Mouse (Mus musculus) liver, embryonic 11.5 days (tissue): Measurements from ENCODE around the gene Sars2. TPM values are rescaled to one million over a fixed set of nuclear protein-coding genes. Genes with fewer than 3 reads are reported as not detected.

ENCODE experiments used
- ATAC-seq: fragments of 200-750 bp; cut with Nextera tagmentation; replicated peaks from 2 replicates; pipeline ENCODE4 v1.8.0; 2017; ENCODE audit warnings: moderate number of reproducible peaks, mild to moderate bottlenecking, moderate TSS enrichment, moderate library complexity; ENCODE audit not compliant: low FRiP score
- DNase-seq: peaks from one replicate; pipeline ENCODE4 v3.0.0-alpha.2; 2017; ENCODE audit warnings: low spot score
- H3K27ac ChIP-seq: fragments of 300-500 bp; sonication (generic); 2 replicates; pipeline ENCODE4 v1.5.1; 2014; ENCODE audit warnings: mild to moderate bottlenecking, low read depth, low read length, control low read depth
- H3K27me3 ChIP-seq: fragments of 300-500 bp; sonication (generic); replicated peaks from 2 replicates; pipeline ENCODE4 v1.6.1; 2014; ENCODE audit warnings: low read length, mixed read lengths; ENCODE audit not compliant: control insufficient read depth, insufficient read depth
- H3K36me3 ChIP-seq: fragments of 300-500 bp; sonication (generic); 2 replicates; pipeline ENCODE4 v1.6.1; 2014; ENCODE audit warnings: mild to moderate bottlenecking, low read length, moderate library complexity, mixed read lengths; ENCODE audit not compliant: control insufficient read depth, insufficient read depth
- H3K4me1 ChIP-seq: fragments of 300-500 bp; sonication (generic); replicated peaks from 2 replicates; pipeline ENCODE4 v1.6.1; 2014; ENCODE audit warnings: low read length, mixed read lengths; ENCODE audit not compliant: control insufficient read depth, insufficient read depth
- H3K4me2 ChIP-seq: fragments of 300-500 bp; sonication (generic); 2 replicates; pipeline ENCODE4 v1.6.1; 2014; ENCODE audit warnings: mild to moderate bottlenecking, control low read depth, moderate library complexity
- H3K4me3 ChIP-seq: fragments of 300-500 bp; sonication (generic); 2 replicates; pipeline ENCODE4 v1.5.1; 2014; ENCODE audit warnings: low read depth, low read length, control low read depth
- H3K9ac ChIP-seq: fragments of 300-500 bp; sonication (generic); 2 replicates; pipeline ENCODE4 v1.6.1; 2014; ENCODE audit warnings: low read depth, low read length, control low read depth
- H3K9me3 ChIP-seq: fragments of 300-500 bp; sonication (generic); 2 replicates; pipeline ENCODE4 v1.6.1; 2016; ENCODE audit warnings: low read length, inconsistent platforms, mixed read lengths; ENCODE audit not compliant: control insufficient read depth
- WGBS: fragments of 180-500 bp; shearing (Covaris S2); extraction: QIAGEN DNeasy Blood & Tissue Kit; methylation state at CpG from one replicate; pipeline ENCODE4 v1.1.7; 2014; 5-methylcytosine and 5-hydroxymethylcytosine counted together
- polyA plus RNA-seq: library from polyadenylated mRNA; unstranded; fragments of >200 nt; fragmentation: Nextera tagmentation; extraction: Ambion mirVana; gene quantifications from 2 replicates; pipeline ENCODE4 v1.2.1, GENCODE M21; 2014

Sars2 gene
- polyA plus RNA-seq, 1 experiment from 2014 or later = 31.3 TPM

GRCm38 (mm10) chr7:28780067-28780658 lies 38.4 kb downstream of the Sars2 start:
- H3K9ac ChIP-seq = no peak overlapping the region
- no peaks in the 10 kb centered on the region for H3K36me3 ChIP-seq
- H3K27ac ChIP-seq = no peak overlapping the region
- H3K4me3 ChIP-seq = no peak overlapping the region
- ATAC-seq (peak; percentile 73), DNase-seq (peak; percentile 77)
- peaks cover 6% of the 10 kb centered on the region for H3K4me1 ChIP-seq
- WGBS = 45% methylated on average over 6 of the region's 6 CpGs
- no peaks in the 10 kb centered on the region for H3K9me3 ChIP-seq
- H3K27me3 ChIP-seq = no peaks in the 10 kb centered on the region
- no peak overlapping the region for H3K4me2 ChIP-seq

DNA sequence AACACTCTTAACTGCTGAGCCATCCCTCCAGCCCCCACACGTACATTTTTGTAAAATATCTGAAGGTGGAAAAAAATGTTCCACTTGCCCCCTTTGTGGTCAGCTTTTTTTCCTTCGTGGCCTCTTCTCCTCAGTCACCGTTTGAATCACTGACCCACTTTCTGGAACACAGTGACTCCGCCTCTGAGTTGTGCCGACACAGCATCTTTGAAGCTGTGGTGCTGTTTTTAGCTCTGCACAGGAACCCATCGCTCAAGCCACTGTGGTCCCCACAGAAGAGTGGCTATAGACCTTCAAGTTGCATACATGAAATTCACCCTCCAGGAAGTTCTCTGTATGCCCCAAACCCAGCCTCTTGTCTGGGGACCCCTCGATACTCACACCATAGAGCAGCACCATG lies 39.1 kb downstream of the Sars2 start:
- WGBS = 68% methylated on average over 7 of the region's 7 CpGs
- Histone ChIP-seq H3K27me3 (no peaks in the 10 kb centered on the region), H3K36me3 (0 out of 2 replicates have a peak, but pooled peaks cover 2% of the 10 kb centered on the region), H3K9ac (no peak overlapping the region), H3K9me3 (no peaks in the 10 kb centered on the region), H3K27ac (no peak overlapping the region), H3K4me3 (no peak overlapping the region), H3K4me2 (no peak overlapping the region), H3K4me1 (peaks cover 6% of the 10 kb centered on the region)
- ATAC-seq (no peak), DNase-seq (no peak)

GRCm38 (mm10) chr7:28781261-28781663 lies 39.5 kb downstream of the Sars2 start:
- H3K4me3 ChIP-seq = no peak overlapping the region
- DNase-seq (no peak), ATAC-seq (no peak)
- no peak overlapping the region for H3K27ac ChIP-seq
- no peaks in the 10 kb centered on the region for H3K27me3 ChIP-seq
- no peak overlapping the region for H3K4me2 ChIP-seq
- no peaks in the 10 kb centered on the region for H3K9me3 ChIP-seq
- no peak overlapping the region for H3K9ac ChIP-seq
- 0 out of 2 replicates have a peak, but pooled peaks cover 2% of the 10 kb centered on the region for H3K36me3 ChIP-seq
- 84% methylated on average over 8 of the region's 8 CpGs for WGBS
- H3K4me1 ChIP-seq = peaks cover 6% of the 10 kb centered on the region

DNA sequence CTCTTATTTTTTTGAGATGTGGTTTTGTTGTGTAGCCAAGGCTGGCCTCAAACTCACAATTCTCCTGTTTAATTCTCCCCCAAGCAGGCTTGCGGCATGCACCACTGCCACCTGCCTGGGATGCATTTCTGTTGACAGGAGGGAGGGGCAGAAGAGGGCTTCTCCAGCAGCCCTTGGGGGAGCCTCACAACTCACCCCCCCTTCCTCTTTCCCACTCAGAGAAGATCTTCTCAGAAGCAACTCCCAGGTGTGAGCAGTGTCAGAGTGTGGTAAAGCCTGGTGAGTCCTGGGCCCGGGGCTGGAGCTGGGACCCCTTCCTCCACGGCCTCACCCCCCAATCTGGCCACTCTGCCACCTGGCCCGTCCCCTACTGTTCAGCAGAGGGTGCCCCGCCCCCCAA lies 43.4 kb downstream of the Sars2 start:
- Histone ChIP-seq H3K27me3 (no peaks in the 10 kb centered on the region), H3K4me3 (no peak overlapping the region), H3K27ac (no peak overlapping the region), H3K9ac (no peak overlapping the region), H3K4me2 (no peak overlapping the region), H3K36me3 (0 out of 2 replicates have a peak, but pooled peaks cover 2% of the 10 kb centered on the region), H3K4me1 (peaks cover 13% of the 10 kb centered on the region), H3K9me3 (no peaks in the 10 kb centered on the region)
- 71% methylated on average over 5 of the region's 5 CpGs for WGBS
- ATAC-seq (no peak), DNase-seq (no peak)

DNA sequence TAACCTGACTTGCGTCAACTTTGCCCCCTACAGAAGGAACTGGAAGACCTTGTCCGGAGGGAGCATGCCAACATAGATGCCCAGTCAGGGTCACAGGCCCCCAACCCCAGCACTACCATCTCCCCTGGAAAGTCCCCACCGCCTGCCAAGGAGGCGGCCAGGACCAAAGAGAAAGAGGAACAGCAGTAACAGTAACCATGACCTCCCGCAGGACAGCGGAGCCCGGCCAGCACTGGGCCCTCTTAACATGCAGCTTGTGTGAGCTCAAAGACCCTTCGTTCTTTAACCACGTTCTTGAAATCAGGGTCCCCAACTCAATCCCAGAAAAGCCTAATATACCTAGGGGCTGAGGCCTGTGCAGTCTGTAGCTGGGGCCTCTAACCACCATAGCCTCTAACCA lies 46.1 kb downstream of the Sars2 start:
- 88% methylated on average over 9 of the region's 9 CpGs for WGBS
- H3K9ac ChIP-seq = no peak overlapping the region
- 0 out of 2 replicates have a peak, but pooled peaks cover 2% of the 10 kb centered on the region for H3K36me3 ChIP-seq
- no peak for DNase-seq
- ATAC-seq = no peak
- H3K4me1 ChIP-seq = peaks cover 7% of the 10 kb centered on the region
- H3K27ac ChIP-seq = no peak overlapping the region
- no peaks in the 10 kb centered on the region for H3K9me3 ChIP-seq
- H3K4me3 ChIP-seq = no peak overlapping the region
- no peaks in the 10 kb centered on the region for H3K27me3 ChIP-seq
- no peak overlapping the region for H3K4me2 ChIP-seq

DNA sequence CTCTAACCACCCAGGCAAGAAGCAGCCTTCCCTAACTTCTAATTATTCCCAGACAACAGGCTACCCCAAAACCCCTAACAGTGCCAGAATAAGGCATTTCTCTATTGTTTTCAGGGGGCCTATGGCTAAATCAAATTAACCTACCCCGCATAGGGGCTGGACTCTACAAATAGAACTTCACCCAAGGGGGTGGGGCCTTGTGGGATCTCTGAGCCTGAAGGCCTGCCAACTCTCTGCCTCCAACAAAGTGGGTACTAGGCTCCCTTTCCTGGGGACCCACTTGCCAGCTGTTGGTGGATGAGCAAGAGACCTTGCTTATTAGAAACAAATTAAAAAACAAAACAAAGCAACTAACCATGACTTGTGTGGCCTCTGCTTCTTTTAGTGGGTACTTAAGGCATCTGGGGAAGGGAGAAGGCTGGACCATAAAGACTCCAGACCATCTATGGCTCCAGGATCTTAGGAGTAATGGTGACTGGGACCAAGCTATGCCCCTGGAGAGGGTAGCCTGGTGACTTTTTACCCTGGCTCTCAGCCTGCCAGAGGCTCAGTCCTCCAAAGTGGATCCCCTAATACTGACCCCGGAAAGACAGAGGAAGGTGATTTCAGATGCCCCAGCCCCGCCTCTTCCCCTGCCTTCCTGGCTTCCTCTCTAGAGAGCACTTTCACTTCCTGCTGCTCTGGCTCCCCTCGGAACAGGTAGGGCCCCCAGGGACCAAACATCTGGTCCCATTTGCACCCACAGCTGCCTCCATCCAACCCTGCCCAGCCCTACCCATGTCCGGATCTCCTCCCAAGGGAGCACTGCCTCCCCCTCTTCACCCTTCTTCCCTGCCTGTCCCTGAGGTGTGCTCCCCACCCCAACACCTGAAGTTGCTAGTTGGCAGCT lies 46.8 kb downstream of the Sars2 start, which contains the start of gene Rinl:
Rinl (plus strand) TSS at position 663 of the 889 bp plus-strand sequence.
- no peak for ATAC-seq
- no peak within 1 kb of the TSS for H3K27ac ChIP-seq
- 56% methylated on average over 5 of the region's 5 CpGs for WGBS
- peaks cover 7% of the 10 kb centered on the region for H3K4me1 ChIP-seq
- H3K9ac ChIP-seq = no peak within 1 kb of the TSS
- H3K27me3 ChIP-seq = no peaks in the 10 kb centered on the region
- H3K9me3 ChIP-seq = no peaks in the 10 kb centered on the region
- H3K36me3 ChIP-seq = 0 out of 2 replicates have a peak, but pooled peaks cover 2% of the 10 kb centered on the region
- no peak for DNase-seq
- no peak within 1 kb of the TSS for H3K4me3 ChIP-seq
- H3K4me2 ChIP-seq = no peak within 1 kb of the TSS; the same call in 1 of the 2 replicates

GRCm38 (mm10) chr7:28789235-28789634 lies 47.4 kb downstream of the Sars2 start:
- Histone ChIP-seq H3K4me2 (no peak overlapping the region; the same call in 1 of the 2 replicates), H3K4me1 (peaks cover 7% of the 10 kb centered on the region), H3K4me3 (no peak overlapping the region), H3K27me3 (no peaks in the 10 kb centered on the region), H3K27ac (no peak overlapping the region), H3K9ac (no peak overlapping the region), H3K9me3 (no peaks in the 10 kb centered on the region), H3K36me3 (0 out of 2 replicates have a peak, but pooled peaks cover 2% of the 10 kb centered on the region)
- DNase-seq (no peak), ATAC-seq (no peak)
- 68% methylated on average over 3 of the region's 3 CpGs for WGBS

DNA sequence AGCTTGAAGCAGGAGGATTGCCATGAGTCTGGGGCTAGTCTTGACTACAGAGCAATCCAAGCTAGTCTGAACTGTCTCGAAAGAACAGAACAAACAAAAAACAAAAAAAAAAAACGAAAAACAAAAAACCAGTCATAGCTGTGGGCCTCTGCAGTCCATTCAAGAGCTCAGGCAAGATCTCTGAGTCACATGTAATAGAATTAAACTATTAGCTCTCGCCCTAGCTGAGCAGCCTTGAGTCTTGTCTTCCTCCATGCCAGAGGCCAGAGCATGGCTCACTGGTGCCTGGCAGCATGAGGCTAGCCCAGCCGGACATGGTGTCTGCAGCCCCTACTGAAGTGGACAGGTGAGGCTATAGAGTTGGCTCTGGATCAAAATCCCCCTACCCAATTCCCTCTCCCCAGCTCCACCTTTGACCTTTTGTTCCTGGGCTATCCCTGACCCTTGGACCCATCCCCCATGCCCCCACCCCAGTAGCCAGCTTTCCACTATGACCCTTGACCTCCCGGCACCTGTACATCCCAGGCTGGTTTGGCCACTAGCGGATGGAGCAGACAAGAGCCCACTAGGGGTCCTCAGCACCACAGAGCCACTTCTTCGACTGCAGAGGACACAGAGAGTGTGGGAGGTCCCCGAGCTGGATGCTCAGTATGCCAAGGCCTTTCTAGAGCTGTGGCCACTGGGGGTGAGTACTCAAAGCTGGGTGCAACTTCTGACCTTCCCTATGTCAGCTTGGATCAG lies 48.4 kb downstream of the Sars2 start:
- Histone ChIP-seq H3K4me3 (no peak overlapping the region), H3K4me2 (no peak overlapping the region), H3K36me3 (0 out of 2 replicates have a peak, but pooled peaks cover 2% of the 10 kb centered on the region), H3K27ac (no peak overlapping the region), H3K9ac (no peak overlapping the region), H3K4me1 (peaks cover 7% of the 10 kb centered on the region), H3K9me3 (no peaks in the 10 kb centered on the region), H3K27me3 (no peaks in the 10 kb centered on the region)
- DNase-seq (no peak), ATAC-seq (peak; percentile 15; the same call in 1 of the 2 replicates)
- WGBS = 60% methylated on average over 8 of the region's 8 CpGs
